Mouse (Mus musculus) mesoderm, embryonic 11.5 days (tissue): ENCODE data around the gene Pf4.
"Not testable (repeated sequence)": the region's sequence is repeated elsewhere in the genome, so short reads cannot be mapped to it uniquely, and the experiment has no call there.

Experiments used
- DNase-seq: peaks from one replicate; pipeline ENCODE4 v3.0.0-alpha.2; 2012; ENCODE audit warnings: low read depth, low spot score

The Pf4 gene

GRCm38 (mm10) chr5:90788114-90788513 is 15.9 kb downstream of the Pf4 start:
- DNase-seq: no peak

DNA sequence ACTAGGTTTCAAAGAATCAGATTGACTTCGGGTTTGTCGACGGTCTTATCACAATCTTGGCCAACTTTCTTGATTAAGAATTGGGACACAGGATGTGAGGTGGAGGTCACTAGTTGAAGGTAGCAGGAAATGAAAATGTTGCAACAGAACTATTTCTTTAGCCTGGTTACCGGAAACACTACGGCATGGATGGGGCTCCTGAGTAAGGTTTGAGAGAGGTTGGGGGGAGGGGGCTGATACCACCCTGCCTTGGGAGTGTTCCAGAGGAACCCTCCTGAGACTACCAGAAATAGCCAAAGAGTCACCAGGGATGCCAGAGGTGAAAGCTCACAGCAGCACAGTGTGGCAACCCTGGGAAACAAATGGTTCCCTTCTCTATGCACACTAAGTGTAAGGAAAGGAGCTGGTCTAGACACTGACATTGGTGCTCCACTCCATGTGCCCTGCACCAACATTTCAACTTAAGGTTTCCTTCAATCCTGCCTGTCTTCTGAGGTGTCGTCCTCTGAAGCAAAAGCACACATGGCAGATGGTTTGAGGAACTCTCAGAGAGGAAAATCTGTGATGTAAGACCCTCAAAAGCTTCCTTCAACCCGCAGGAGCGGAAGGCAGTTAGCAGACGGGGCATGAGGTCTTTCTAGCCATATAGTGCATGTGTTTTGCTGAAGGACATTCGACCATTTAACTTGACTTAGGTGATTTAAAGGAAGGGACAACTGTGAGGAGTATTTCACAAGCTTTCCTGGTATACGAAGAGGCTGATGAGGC is 17.3 kb downstream of the Pf4 start:
- no peak for DNase-seq

DNA sequence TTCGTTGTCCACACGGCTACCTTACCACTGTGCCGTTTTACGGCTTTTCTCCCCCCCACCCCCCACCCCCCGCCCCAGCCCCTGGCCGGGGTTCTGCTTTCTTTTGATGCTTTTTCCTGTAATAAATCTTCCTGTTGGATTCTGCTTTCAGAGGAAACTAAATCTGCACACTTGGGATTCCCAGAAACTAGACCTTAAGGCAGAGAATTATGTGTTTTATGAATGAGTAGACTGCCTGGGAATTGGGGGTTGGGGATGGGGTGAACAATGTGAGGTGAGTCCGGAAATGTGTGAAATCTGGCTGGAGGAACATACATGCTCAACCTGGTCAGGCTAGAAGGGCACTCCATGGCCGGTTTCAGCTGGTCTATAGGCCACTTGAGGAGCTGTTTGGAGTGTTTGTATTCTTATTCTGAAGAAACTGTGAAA is 17.9 kb downstream of the Pf4 start:
- DNase-seq: peak; percentile 67

GRCm38 (mm10) chr5:90794195-90794625 is 22.0 kb downstream of the Pf4 start, which contains the start of gene Cxcl15:
Cxcl15 (plus strand) TSS chr5:90794534.
- DNase-seq: no peak

DNA sequence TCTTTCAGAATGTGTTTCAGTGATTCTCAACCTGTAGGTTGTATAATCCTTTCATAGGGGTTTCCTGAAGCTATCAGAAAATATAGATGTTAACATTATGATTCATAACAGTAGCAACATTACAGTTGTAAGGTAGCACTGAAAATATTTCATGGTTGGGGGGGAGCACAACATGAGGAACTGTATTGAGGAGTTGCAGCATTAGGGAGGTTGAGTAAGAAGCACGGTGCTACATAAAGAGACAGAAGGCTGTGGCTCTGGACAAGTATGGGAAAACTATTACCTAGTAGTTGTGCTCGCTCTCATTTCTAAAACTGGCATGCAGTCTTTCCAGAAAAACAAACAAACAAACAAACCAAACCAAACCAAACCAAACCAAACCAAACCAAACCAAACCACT is 23.2 kb downstream of the Pf4 start:
- not testable (repeated sequence) for DNase-seq

DNA sequence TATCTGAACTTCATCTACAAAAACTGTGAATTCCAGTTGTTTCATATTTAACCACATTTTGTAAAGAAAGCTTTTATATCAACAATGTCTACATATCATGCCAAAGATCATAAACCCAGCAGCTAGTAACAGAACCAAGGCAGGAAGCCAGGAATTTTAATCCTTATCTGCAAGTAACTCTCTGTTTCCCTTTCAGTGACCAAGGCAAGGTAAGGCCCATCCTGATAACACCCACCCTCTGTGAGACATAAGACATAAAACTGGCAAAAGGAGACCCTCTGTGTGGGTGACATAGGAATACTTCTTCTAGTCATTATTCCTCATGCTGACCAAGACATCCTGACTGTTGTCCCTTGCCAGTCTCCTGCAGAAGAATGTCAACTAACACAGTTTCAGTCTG is 32.3 kb downstream of the Pf4 start:
- no peak for DNase-seq

GRCm38 (mm10) chr5:90806050-90806449 is 33.8 kb downstream of the Pf4 start:
- no peak for DNase-seq

DNA sequence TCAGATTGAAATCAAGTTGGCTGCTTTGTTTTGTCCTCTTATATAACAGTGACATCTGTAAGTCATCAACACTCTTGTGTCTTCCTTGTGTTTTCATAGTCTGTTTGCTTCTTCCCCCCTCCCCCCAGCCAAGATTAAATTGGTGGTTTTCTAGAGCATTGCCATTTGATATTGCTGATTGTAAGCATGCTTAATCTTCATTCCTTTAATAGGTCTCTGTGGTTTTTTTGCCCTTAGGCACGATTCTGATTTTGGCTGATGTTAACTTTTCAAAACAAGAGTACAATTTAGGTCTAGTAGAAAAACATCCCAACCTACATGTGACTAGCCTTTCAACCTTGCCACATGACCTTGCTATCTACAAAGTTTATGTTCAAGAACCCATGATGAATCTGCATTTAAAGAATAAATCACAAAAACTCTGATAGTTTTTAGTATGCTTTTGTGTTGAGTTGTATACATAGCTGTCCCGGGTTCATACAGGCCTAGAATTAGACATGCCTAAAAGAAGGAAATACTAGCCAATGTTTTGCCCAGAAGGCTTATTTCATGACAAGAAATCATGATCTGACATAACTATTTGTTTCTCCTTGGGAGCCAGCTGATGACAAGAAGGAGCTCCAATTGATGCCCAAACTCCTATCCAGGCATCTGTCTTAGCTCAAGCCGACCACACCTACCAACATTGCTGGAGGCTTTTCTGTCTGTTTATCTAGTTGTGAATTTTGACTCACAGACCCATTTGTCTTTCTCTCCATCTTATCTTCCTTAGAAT is 35.1 kb downstream of the Pf4 start:
- no peak for DNase-seq

DNA sequence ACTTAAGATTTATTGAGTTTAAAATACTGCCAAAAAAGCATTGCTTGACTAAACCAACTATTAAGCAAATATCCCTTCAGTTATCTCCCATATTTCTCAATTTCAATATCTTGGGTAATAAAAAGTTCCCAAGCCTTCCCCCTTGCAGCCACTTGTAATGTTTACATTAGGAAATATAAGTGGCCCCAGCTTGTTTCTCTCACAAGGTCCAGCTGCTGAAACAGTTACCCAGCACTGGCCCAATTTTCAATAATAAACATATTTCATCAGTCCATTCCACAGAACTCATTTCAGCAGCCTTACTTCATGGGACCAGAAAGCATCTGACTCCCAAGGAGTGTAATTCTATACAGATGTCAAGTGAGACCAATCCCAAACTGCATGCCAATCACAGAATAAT is 47.5 kb downstream of the Pf4 start:
- no peak for DNase-seq
